Mouse (Mus musculus): ENCODE measurements at regions not wholly inside any gene's neighbourhood (a gene's known extent, or its start where the extent isn't known, plus 50 kb on each side); places are given as distances from the start of the nearest gene placed in this dataset.

DNA sequence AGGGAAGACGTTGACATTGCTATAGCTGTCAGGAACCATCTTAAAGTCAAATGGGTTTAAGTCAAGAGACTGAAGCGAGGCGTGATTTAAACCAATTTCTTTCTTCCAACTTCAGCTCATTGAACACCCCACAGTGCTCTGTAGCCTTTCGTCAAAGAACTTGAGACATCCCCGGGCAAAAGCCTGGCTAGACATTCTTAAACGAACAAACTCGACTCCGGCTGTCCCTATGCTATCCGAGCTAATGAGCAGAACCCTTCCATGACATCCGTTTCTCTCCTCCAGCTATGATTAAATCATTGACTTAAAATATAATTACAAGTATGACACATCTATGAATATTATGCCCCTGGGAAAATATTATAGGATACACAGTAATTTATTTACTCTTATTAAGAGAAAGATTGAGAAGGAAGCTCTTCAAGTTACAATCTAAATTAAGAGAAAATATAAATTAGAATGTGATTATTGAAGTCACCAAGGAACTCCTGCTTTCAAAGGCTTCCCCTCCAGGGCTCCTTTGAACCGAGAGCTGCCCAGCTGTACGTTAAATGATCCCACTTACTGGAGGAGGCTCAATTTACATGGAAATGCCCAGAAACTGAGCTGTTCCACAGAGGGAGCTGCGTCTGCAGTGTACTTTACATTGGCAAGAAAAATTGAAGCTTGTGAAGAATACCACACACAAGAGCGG lies 253.2 kb downstream of the Pax3 start:
- no peak for ATAC-seq (ENCODE audit: insufficient number of reproducible peaks, low FRiP score, low TSS enrichment)

DNA sequence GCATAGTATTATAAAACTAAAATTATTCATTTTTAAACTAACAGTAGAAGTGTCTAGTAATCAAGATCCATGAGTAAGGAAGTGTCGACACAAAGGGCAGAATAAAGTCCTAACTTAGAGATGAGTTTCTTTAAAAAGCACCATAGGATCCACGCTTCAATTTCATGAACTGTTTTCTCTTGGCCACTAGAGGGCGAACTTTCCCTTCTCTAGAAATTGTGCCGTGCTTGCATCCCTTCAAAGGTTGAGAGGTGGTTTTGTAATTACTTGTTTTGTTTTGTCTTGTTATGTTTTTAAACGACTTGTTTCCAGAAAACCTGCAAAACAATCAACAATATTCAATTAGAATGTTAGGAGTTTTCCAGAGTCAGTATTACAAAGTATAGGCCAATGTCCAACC lies 253.8 kb downstream of the Pax3 start:
- ATAC-seq (ENCODE audit: insufficient number of reproducible peaks, low FRiP score, low TSS enrichment) = no peak

DNA sequence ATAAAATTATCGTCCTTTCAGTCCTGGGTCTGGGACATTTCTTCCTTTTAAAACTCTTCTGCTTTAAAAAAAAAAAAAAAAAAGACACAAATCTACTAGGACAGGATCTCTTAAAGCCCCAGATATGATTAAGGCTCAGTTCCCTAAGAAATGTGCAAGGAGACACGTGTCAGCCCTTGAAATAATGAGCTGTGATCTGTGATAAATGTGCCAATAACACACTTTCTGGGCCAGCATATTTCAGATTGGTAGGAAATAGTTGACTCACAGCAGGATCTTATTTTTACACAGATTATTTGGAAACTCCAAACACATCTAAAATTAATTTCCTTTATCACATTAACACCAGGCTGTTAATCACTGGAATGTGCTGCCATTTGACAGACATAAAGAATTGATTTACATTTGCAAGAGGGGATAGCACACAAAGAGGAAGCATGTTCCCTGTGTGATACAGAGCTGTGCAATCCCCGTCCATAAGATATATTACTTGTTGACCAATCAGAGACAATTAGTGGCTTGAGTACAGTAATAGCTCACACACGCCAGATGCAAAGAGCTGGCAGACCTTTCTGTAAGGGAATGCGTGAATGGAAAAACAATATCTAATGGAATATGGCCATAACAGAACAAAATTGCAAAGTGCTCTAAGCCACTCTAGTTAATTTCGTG lies 263.7 kb downstream of the Pax3 start:
- ATAC-seq (ENCODE audit: insufficient number of reproducible peaks, low FRiP score, low TSS enrichment) = no peak

DNA sequence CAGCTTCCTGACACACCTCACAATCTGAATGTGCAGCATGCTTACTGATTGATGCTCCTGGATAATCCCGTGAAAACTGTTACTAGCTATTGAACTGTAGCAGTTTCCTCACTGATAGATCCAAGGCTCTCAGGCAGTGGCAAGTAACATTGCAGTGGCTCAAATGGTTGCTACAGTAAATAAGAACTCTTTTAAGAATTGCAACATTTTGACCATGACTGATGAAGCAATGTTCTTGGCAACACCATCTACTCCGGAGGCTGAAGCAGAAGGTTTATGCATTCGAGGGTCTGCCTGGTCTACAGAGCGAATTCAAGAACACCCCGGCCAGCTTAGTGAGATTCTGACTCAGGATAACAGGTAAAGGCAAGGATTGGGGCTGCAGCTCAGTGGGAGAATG lies 264.7 kb downstream of the Pax3 start:
- no peak for ATAC-seq (ENCODE audit: insufficient number of reproducible peaks, low FRiP score, low TSS enrichment)

DNA sequence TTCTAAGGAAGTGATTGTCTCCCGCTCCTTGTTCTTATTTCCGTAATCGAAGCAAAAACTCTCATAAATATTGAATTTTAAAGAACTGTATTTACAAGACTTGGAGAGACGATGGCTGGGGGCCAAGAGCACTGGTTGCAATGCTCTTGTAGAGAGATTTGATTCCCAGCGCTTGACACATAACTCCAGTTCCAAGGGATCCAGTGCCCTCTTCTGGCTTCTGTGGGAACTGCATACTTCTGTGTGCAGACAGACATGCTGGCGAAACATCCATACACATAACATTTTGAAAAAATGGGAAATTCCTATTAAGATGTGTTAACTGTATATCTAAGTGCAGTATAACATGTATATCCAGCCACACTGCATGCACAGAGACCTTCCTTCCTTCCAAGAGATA lies 266.3 kb downstream of the Pax3 start:
- no peak for ATAC-seq (ENCODE audit: insufficient number of reproducible peaks, low FRiP score, low TSS enrichment)

DNA sequence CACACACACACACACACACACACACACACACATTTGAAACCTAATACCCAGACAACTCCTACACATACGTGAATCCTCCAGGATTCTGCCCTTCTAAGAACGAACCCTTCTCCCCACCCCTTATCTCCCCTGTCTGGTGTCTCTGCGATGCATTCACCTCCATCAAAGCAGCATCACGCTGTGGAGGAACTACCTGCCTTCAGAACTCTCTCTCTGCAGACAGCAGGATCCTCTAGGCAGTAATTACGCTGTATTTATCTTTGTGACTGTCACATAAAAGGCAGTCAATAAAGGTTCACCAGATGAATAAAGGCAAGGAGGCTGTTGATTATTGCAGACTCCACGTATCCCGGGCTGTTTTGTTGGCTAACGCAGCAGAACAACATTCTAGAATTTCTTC lies 267.4 kb downstream of the Pax3 start:
- no peak for ATAC-seq (ENCODE audit: insufficient number of reproducible peaks, low FRiP score, low TSS enrichment)

DNA sequence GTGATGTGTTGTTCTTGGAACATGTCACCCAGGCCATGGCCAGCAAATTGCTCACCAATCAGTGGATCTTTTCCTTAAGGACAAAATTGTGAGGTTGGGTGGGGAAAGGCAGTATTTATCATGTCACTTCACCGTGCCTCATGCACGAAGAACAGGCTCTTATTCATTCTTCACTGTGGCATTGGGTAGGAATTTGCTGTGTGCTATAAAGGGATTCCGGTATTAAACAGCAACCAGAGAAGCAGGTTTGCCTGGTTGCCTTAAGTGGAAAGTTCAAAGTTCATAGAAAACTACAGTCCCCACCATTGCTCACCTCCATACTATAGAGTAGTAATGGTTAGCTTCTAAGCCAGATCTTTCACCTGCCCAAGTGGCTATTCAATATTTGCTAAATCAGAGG lies 270.8 kb downstream of the Pax3 start:
- no peak for ATAC-seq (ENCODE audit: insufficient number of reproducible peaks, low FRiP score, low TSS enrichment)

DNA sequence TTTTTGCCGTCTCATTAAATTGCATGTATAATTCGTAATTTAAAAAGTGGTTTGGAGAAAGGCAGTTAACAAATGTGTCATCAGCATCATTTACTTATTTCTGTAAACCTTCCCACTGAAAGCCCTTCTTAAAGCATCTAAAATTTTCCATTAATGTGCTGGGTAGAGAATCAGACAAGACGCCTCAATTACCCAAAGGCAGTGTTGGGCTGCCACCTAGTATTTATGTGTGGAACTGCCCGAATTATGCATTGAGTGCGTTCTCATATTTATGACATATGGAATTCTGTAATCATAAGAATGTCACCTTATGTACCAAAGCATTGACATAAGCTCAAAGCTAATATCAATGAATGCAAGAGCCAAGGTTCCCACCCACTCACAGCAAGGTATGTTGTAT lies 300.7 kb downstream of the Pax3 start:
- ATAC-seq (ENCODE audit: insufficient number of reproducible peaks, low FRiP score, low TSS enrichment) = no peak

DNA sequence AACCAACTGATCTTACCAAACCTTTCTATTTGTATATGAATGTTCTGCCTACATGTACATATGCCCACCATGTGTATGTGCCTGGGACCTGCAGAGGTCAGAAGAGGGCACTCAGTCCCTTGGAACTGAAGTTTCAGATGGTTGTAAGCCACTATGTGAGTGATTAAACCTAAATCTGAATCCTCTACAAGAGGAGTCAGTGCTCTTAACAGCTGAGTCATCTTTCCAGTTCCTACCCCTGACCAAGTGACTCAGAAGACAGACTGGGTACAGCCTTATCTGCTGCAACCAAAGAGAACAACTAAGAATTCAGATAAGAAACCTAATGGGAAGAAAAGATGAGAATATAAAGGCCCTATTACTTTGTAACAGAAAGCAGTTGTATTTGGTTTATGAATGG lies 317.9 kb downstream of the Pax3 start:
- no peak for ATAC-seq (ENCODE audit: insufficient number of reproducible peaks, low FRiP score, low TSS enrichment)

DNA sequence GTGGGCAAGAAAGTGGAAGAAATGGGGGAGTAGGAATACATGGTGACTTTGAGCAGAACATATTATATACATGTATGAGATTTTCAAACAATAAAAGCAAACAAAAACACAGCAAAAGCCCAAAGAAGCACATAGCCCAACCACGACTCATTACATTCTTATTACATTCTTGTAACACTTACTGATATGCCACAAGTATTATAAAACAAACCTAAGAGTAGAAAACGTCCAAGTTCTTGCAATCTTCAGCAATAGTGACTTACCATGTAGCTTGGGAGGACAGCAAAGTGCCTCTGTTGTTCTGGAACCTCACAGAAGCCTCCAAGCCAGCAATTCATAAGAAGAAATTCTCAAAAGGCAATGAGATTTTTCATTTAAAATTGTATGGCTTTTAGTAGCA lies 326.8 kb downstream of the Pax3 start:
- ATAC-seq (ENCODE audit: insufficient number of reproducible peaks, low FRiP score, low TSS enrichment) = no peak

DNA sequence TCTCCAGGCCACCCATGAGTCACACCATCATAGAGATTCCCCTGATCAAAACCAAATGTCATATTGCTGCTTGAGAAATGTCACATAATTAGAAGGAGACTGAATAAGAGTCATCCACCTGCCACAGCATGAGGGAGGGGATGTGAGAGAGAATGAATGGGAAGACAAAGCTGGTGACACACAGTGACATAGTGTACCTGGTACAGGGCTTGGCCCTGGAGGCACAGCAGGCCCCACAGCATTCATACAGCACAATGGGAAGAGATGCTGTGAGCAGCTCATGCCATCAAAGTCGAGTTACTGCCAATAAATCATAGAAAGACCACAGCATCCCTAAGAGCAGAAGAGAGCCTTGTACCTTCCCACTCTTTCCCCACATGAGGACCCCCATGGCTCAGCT lies 327.8 kb downstream of the Pax3 start:
- no peak for ATAC-seq (ENCODE audit: insufficient number of reproducible peaks, low FRiP score, low TSS enrichment)

DNA sequence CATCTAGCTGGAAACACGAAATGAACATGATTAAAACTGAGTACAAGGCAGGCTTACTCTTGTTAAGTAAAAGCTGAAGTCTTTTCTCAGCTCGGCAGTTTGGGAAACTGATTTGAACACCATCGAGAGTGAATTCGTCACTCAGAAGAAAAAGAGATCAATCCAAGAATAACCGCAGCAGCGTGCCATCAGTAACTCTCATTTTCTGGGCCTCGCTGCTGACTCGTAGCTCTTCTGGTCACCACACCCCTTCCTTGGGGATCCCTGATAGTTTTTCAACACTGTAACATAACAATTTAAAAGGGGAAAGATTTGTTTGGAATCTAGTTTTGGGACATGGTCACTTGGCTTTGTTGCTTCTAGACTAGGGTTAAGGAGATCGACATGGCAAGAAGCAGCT lies 337.0 kb downstream of the Pax3 start:
- ATAC-seq (ENCODE audit: insufficient number of reproducible peaks, low FRiP score, low TSS enrichment) = no peak

DNA sequence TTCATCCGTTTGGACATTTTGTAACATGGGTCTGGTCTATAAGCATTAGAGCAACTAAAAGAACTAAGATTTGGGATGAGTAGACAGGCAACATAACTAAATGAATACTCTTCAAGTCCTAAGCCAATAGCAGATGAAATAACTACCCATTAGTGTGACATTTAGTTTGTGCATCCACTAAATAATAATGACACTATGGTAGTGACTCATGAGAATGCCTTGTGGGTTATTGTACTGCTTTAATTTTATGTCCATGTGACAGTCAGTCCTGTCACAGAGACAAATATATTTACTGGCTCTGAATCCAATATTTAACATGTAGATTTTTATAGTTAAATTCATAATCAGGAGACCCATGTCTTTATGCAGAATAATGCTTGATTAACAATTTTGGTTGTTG lies 339.5 kb upstream of the Epha4 start:
- no peak for ATAC-seq (ENCODE audit: insufficient number of reproducible peaks, low FRiP score, low TSS enrichment)

DNA sequence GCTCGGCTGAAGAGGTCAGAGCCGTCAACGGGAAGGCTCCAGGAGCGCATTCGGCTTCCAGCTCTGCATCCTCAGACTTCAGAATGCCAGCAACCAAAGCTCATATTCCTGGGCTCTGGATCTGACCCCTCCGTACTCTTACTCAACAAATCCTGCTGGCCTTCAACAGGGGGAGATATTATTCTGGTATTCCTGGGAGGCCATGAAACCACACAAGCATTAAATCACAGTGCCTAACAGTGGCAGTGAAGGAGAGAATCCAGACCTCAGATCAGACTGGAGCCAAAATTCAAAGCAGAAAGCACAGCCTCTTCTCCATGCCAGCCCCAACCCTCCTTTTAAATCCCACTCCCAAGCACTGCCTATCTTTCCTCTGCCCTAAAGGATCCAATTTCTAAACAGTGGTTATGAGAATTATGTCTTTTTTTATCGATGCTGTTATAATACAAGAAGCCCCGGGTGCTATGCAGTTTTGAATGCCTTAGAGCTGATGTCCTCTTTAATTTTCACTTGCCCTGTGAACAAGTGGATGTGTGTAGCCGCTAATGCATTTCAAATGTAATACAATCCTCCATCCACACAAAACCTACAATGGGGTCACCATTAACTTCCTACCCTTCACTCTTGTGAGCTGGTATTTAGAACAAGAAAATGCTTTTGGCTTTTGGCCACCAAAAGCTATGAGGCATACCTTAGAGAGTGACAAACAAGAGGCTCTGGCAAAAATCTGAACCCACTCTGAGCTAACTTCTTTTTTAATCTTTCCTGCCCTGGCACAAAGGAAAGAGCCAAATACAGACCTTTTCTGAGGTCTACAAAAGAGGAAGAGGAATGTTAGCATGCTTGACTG lies 333.1 kb upstream of the Epha4 start:
- ATAC-seq (ENCODE audit: insufficient number of reproducible peaks, low FRiP score, low TSS enrichment) = no peak

DNA sequence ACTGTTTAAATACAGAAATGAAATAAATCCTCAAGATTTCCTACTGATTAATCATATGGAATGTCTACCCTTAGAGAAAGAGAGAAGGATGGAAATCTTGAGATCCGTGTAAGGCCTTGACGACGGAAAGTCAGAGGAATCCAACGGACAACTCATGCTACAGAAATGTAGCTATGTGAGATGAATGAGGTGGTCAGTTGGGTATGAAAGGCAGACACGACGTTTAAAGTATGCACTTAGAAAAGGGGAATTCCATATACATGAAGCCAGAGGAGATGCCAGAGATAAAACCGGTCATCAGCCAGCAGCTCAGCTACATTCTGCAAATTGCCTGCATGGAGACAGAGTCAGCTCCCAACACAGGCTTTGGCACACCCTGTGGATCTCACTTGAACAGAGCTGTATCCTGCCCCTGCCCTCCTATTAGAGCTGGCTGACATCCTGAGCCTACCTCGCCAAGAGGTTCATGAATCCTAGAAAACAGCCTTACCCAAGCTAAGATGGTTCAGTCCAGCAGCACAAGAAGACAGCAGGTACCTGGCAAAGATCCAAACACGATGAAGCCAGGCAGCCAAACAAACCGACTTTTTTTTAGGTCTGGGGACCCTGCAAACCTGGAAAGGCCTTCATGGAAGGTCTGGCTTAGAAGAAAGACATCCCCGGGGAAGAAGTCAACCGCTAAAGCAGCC lies 331.3 kb upstream of the Epha4 start:
- 0 out of 2 replicates have a peak, but pooled peaks have one; percentile 45 for ATAC-seq (ENCODE audit: insufficient number of reproducible peaks, low FRiP score, low TSS enrichment)

DNA sequence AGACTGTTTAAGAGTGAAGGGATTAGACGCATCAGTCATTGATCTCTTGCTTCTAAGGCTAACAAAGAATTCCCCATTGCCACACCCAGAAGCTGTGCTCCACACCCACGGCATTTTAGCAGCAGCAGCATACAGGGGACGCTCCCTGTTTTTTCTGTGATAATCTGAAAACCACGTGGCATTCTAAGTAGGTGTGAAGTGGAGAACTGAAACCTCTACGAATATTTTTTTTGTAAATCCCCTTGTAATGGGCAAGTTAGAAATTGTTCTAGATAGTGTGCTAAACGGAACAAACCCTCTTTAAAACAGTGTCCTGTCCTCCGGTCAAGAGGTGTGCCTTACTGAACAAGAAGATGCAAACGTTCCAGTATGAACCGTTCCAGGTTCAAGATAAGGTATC lies 325.8 kb upstream of the Epha4 start:
- no peak for ATAC-seq (ENCODE audit: insufficient number of reproducible peaks, low FRiP score, low TSS enrichment)

DNA sequence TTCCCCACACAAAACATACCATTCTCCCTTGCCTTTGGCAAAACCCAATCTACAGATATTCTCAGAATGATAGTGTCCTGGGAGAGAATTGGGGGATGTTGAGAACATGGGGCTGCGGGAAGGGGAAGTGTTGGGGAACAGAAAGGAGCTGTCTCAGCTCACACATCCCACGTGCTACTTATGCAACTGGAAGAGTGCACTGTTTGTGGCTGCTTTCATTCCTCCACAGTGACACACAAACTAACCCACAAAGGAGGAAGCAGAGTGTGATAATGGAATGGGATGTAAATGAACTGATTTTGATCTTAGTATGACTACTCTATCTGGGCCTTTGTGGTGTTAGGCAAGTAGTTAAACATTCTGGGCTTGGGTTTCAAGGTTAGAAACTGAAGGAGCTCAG lies 317.3 kb upstream of the Epha4 start:
- no peak for ATAC-seq (ENCODE audit: insufficient number of reproducible peaks, low FRiP score, low TSS enrichment)

DNA sequence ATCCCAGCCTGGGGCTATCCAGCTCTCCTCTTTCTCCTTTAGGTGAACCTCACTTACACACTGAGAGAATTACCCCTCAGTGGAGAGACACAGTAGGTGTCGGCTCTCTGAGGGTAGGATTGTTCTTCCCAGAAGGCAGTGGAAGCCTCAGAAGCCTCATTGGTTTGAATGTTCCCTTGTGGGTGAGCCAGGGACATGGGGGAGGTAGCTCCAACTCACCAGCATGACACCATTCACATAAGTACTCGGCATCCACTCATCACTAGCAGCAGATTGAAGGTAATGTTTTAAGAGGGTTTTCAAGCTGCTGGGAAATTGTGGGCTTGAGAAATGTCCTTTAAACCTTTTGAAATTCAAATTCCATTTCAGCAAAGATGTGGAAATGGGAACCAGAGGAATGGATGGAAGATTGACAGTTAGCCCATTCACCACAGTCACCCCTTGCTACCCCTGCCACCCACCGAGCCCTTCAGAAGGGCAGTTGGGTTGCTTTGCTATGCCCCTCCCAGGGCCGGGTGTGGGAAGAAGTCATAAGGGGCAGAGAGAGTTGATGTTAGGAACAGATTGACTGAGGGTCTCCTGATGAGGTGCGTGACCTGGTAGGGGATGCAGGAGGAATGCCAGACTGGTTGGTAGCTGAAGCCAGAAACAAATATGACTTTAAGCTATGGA lies 310.0 kb upstream of the Epha4 start:
- ATAC-seq (ENCODE audit: insufficient number of reproducible peaks, low FRiP score, low TSS enrichment) = no peak

DNA sequence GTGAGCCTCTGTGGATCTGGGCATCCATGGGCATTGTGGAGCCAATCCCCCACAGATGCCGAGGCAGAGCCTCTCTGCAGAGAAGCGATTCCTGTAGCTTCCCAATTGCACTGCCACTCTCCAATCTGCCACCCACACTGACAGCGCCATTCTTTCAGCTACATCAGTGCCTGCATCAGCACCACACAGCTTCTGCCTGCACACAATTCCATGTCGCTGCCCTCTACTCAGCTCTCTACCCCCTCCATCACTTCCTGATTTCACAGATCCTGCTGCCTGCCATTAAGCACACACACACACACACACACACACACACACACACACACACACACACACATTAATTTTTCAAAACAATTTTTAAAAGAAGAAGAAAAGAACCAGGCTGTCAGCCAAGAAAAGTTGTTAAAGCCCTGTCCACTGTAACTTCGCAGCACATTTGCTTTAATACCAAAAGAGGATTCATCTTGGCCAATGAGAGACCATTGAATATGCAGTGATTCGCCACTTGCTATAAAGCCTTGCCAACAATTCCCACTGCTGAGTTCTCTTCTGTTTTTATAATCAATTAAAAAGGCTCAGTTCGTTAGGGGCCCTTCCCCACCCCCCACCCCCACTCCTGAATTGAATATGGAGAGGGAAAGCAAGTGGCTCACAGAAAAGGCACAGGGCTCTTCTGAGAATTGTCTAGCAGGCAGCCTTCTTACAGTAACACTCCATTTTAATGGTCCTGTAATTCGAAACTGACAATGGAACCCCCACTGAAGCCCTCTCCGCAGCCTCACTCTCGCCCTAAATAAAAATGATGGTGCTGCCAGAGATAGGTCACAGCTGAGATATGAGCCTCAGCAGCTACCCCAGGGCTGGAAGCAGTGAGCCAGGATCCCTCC lies 309.2 kb upstream of the Epha4 start:
- no peak; the same call in 1 of the 2 replicates for ATAC-seq (ENCODE audit: insufficient number of reproducible peaks, low FRiP score, low TSS enrichment)
